Mouse (Mus musculus): Measurements from ENCODE around the gene Ms4a18.

The Ms4a18 gene

DNA sequence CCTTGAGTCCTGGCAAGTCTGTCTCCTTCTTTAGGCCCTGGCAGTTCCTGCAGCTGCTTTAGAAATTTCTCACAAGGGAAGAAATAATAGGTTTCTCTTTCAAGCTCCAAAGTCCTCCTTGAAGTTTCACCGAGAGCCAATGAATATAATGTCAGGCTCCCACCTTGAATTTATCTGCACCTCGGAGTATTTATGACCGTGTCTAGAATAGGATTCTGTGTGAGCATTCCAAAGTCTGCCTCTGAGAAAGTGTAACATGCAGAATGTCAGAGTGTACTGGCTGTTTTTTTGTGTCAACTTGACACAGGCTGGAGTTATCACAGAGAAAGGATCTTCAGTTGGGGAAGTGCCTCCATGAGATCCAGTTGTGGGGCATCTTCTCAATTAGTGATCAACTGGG lies at the start of gene Ms4a18:
Gene Ms4a18, minus strand, starts transcription at position 141 of the 400 bp plus-strand sequence.
- no peak for DNase-seq (ENCODE audit: low read depth, low spot score)

DNA sequence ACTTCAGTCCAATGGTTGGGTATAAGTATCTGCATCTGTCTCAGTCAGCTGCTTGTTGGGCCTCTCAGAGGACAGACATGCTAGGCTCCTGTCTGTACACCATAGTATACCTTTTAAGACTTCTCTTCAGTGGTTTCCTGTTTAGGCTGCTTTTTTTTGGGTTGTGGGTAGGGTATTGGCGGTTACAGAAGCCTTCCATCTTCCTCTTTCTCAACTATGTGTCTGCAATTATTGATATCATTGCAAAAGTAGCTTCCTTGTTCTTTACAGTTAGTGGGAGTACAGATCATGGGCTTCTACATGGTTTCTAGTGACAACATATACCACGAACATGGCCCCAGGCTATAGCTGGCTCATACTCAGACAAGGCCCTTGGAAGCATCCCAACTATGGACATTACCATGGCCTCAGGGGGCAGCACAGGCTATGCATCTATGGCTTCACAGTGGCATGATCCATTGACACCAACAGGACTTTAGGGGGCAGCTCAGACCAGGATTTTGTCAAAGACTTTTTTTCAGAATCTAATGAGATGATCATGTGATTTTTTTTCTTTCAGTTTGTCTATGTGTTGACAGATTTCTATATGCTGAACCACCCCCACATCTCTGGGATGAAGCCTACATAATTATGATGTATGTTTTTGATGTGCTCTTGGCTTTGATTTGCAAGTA lies 47.5 kb upstream of the Ms4a18 start:
- peak; percentile 59 for DNase-seq (ENCODE audit: low read depth, low spot score)

- DNase-seq (ENCODE audit: low read depth, low spot score), result no peak
These were observed 43.1 kb upstream of the Ms4a18 start for GRCm38 (mm10) chr19:11060900-11061299.

GRCm38 (mm10) chr19:11059967-11060366 lies 42.1 kb upstream of the Ms4a18 start:
- no peak for DNase-seq (ENCODE audit: low read depth, low spot score)

GRCm38 (mm10) chr19:11055700-11056099 lies 37.9 kb upstream of the Ms4a18 start:
- DNase-seq (ENCODE audit: low read depth, low spot score), result peak; percentile 34

DNA sequence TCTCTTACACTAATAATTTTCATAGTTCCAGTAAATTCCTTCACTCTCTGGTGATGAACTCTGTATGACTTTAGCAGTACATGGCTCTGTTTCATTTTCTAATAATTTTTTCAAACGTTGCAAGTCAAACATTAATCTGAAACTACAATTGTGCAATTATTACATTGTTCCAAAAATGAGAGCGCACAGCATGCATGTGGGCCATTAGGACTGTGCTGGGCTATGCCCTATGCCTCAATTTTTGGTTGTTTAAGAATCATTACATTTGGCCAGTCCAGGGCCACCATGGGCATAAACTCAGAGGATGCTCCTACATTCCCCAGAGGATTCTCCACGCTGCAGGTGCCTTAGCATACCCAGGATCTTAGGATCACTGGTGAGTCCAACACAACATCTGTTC lies 35.4 kb upstream of the Ms4a18 start:
- no peak for DNase-seq (ENCODE audit: low read depth, low spot score)

- no peak for DNase-seq (ENCODE audit: low read depth, low spot score)
These were observed 35.0 kb upstream of the Ms4a18 start for GRCm38 (mm10) chr19:11052877-11053276.

DNA sequence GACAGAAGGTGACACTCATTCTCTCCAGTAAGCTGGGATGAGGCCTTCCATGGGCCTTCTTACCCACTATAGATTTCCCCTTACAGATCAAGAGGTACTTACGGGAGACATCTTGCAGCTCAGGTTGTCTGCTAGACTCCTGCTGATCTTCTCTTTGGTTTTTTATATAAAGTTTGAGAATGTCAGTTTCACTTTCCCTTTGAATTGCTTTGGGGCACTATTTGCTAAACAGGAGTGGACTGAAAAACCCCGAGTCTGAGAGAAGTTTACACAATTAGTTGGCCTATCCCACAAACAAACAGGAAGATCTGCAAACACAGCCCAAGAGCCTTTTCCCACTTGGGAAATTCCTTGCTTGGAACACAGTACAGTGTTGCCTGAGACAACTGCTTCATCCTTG lies 32.5 kb upstream of the Ms4a18 start:
- DNase-seq (ENCODE audit: low read depth, low spot score), result no peak

DNA sequence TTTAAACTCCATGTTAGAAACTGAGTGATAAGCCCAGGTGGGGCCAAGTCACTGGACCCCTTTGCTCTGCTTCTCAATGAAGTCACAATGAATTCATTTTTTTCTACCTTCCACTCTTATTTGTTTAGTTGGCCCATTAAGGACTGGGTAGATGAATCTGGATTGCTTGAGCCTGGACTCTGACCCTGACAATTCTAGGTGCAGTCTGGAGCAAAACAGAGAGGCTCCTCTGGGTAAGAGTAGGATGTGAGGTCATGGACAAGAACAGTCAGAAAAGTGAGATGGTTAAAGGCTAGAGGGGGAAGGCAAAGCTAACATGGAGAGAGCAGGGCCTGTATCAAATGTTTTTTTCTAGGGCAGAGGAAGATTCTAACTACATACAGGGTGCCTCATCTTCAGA lies 31.6 kb upstream of the Ms4a18 start:
- DNase-seq (ENCODE audit: low read depth, low spot score), result no peak

DNA sequence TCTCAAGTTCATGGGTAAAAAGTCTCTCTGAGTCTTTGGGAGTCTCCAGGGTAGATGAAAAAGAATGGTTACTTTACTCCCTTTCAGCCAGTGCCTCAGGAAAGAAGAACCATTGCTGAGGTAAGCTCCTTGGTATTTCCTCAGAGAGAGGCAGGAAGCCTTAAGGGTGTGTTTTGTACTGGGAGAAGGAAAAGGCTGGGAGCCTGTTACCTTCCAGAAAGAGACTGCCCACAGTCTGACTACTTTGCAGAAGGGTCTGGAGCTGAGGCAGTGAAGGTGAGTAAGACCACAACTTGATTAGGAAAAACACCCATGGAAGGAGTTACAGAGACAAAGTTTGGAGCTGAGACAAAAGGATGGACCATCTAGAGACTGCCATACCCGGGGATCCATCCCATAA lies 30.7 kb upstream of the Ms4a18 start:
- peak; percentile 17 for DNase-seq (ENCODE audit: low read depth, low spot score)

GRCm38 (mm10) chr19:11048009-11048408 lies 30.2 kb upstream of the Ms4a18 start:
- no peak for DNase-seq (ENCODE audit: low read depth, low spot score)

DNA sequence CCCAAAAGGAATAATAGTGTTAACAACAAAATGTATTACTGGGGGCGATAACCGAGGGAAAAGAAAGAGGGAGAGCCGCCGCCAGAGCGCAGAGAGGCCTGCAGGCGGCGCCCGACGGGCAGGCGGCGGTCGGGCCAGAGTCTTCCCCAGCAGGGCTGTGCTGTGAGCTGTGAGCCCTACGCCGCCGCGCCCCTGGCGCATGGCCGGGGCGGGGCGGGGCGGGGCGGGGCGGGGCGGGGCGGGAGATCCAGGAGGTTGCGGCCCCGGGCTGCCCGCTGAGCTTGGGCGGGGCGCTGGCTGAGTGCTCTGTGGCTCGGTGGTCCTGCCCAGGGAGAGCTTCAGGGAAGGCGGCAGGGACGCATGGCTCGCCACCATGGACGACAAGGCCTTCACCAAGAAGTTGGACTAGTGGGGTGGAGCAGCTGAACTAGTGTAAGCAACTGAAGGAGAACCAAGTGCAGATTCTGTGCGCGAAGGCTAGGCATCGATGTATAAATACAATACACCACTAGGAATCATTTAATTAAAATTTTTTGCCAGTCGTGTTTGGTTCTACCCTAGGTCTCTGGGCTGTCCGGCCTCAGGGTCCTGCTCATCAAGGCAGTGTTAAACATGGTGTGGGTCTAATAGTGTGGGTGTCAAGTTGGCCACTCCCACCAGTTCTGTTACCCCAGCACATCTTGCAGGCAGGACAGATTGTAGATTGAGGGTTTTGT lies 27.3 kb upstream of the Ms4a18 start:
- DNase-seq (ENCODE audit: low read depth, low spot score), result no peak

DNA sequence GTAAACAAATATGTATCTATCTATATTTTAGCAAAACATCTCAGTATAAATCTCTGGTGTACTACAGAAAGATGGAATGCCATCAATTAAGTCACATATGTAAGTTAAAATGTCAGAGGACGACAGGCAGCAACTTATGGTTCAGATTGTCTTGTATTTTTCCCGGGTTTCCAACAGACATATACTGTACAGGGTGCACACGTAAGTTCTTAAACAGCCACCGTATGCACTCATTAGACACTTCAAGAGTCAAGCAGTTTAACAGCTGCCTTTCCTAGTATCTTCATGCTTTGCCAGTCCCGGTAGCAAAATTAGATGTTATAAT lies 26.8 kb upstream of the Ms4a18 start:
- no peak for DNase-seq (ENCODE audit: low read depth, low spot score)

- no peak for DNase-seq (ENCODE audit: low read depth, low spot score)
These were observed 19.7 kb upstream of the Ms4a18 start for GRCm38 (mm10) chr19:11037570-11037969.

GRCm38 (mm10) chr19:11022382-11022781 lies 4.6 kb upstream of the Ms4a18 start:
- no peak for DNase-seq (ENCODE audit: low read depth, low spot score)

DNA sequence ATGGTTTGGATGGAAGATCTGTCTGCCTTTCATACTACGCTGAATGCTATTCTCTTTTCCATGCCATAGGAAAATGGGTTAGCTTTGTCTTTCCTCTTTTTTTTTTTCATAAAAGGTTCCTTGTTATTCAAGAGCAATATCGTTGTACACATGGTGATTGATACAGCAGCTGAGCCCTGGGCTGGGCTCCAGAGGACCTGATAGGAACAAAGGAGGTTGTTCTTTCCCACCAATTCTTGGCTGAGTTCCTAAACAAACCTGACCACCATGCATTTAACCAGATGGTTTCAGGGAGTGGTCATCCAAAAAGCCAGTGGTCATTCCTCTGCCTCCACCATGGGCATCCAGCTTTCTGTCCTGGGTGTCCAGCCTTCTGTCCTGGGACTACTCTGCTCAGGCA lies 580 bp downstream of the Ms4a18 start:
- DNase-seq (ENCODE audit: low read depth, low spot score), result no peak

DNA sequence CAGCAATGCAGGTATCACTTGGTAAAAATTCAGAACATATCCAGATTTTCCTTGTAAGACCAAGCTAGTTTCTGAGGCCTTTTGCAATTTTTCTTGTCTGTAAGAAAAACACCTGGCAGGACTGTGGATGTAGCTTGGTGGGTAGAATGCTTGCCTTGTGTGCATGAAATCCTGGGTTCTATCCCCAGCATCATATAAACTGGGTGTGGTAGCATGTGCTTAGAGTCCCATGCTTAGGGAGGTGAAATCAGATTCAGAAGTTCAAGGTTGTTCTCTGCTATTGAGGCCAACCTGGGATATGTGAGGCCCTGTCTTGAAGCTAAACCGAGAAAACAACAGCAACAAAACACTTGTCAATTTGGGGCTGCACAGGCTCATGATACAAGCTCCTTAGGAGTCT lies 1.8 kb downstream of the Ms4a18 start:
- DNase-seq (ENCODE audit: low read depth, low spot score), result no peak

GRCm38 (mm10) chr19:11015468-11015867 lies 2.4 kb downstream of the Ms4a18 start:
- DNase-seq (ENCODE audit: low read depth, low spot score), result no peak

DNA sequence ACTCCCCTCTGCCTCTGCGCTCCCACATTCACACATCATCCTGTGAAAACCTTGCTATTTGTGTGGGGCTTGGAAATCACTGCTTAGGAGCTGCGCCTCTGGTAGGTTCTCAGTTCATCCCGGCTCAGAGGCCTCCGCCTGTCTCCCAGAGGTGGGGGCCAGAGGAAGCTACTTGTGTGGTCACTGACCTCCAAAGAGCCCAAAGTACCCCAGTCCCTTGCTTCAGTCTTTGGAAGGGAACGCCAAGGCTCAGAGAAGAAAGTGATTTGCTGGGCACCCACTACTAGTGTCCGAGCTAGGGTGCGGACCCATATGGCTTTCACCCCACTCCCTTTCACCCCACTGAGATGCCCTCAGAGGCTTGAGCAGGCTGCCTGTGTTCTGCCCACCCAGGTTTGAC lies 24.7 kb downstream of the Ms4a18 start, which contains the start of gene Ms4a15:
Gene Ms4a15, minus strand, starts transcription at position 101 of the 400 bp plus-strand sequence.
- DNase-seq (ENCODE audit: low read depth, low spot score), result no peak

DNA sequence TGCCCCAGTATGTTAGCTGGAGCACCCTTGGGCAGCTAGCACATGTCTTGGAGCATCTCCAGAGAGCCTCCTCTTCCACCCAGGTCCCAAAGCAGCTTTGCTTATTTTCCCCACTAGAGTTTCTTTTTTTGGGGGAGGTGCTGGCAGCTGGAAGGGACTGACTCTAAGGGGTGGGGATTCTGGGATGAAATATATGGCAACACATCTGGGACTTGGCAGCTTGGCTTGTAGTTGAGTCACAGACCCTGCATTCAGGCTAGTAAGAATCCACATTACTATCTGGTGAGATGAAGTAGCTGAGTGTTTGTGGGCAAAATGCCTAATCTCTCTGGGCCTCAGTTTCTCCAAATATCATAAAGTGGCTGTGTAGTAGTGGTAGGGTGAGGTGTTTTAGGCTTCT lies 25.9 kb downstream of the Ms4a18 start:
- DNase-seq (ENCODE audit: low read depth, low spot score), result peak; percentile 73

DNA sequence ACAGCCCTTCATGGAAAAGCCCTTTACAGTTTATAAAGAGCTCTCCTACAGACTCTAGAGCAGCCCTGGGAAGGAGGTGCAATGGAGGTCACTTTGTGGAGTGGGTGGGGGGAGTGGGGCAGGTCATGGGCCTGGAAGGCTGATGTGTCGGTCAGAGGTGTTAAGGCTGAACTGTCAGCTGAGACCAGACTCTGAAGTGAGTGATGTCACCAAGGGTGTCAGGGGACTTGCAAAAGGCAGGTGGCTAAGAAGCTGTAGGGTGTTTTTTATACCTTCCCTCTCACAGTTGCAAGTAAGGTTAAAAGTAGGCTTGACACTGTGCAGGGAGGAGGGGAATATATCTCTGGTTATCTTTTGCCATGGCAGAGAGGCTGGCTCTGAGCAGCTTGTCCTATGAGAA lies 27.1 kb downstream of the Ms4a18 start:
- no peak for DNase-seq (ENCODE audit: low read depth, low spot score)

DNA sequence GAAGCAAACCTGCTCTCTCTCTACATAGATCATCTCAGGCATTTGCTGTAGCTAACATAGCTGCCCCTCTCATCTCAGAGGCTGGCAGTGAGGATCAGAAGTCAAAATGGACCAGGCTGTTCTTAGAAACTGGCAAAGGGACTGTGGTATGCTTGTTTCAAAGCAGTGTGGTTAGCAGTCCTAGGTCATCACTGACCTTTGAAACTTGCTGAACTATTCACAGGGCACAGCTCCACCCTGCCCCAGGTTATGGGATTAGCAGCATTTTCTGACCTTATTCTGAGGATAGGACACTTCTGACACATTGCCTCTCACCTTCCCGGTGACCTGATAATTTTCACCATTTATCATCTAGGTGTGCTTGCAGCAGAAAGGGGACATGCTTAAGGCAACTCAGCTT lies 29.3 kb downstream of the Ms4a18 start:
- DNase-seq (ENCODE audit: low read depth, low spot score), result no peak

- peak; percentile 94 for DNase-seq (ENCODE audit: low read depth, low spot score)
These were observed 31.9 kb downstream of the Ms4a18 start for GRCm38 (mm10) chr19:10985889-10986288.
